Mouse (Mus musculus): ENCODE measurements around the gene Gfra1.

DNA sequence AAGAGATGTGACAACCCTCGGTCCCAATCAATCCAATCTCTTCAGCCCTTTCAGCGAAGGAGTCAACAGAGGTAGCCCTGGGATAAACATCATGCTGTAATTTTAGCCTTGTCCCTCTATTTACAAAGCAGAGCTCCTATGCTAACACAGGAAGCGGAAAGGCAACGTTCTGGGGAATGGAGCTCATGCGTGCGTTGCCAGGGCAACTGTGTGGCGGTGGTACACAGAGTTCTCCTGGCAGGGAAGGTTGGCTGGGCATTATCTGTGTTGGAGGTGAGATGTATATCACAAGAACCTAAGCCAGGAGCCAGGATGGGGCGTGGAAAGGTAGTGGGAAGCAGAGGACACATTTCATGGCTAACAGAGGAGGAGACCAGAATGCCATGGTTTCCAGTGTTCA, 194.8 kb downstream of the Gfra1 start:
- TF ChIP-seq POLR2A (IDR thresholded peaks at IDR 0.05; ENCODE audit: borderline replicate concordance, low read depth, low read length) (no peak), CTCF (IDR thresholded peaks at IDR 0.05; ENCODE audit: low read depth, low read length) (no peak)

All from bone marrow macrophage, adult 2 months (primary cell).